Mouse (Mus musculus): ENCODE results near the gene Ifi27. TPM values are rescaled to one million over a fixed set of nuclear protein-coding genes. Genes with fewer than 3 reads are reported as not detected.
"Not testable (repeated sequence)": the region's sequence is repeated elsewhere in the genome, so short reads cannot be mapped to it uniquely, and the experiment has no call there.

The Ifi27 gene
- polyA plus RNA-seq, 1 experiment, result 118 TPM

DNA sequence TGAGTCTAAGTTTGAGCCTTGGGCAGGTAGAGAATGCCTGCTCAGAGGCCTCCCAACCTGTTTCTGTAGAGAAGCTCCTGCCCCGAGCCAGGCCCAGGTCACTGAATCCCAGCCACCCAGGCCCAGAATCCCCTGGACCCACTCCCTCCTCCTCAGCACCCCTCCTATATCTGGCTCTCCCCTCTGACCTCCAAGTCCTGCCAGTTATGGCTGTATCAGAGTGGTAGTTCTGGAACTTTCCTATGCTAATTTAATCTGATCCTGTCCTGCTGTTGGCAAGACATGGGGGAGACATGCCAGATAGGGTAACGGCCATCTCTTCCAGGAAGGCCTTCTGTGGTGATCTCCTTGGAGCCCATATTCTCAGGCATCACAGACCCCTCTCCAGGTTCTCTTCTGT is 48.8 kb downstream of the Ifi27 start:
- no peak overlapping the region for H3ac ChIP-seq (ENCODE audit: control insufficient read depth, insufficient read length)
- no peaks in the 10 kb centered on the region for H3K36me3 ChIP-seq (ENCODE audit: control insufficient read depth, insufficient read depth)
- H3K4me2 ChIP-seq (ENCODE audit: low read depth), result no peak overlapping the region
- H3K79me2 ChIP-seq (ENCODE audit: control insufficient read depth, insufficient read depth), result no peaks in the 10 kb centered on the region
- H3K27me3 ChIP-seq (ENCODE audit: control insufficient read depth, insufficient read depth, insufficient read length), result no peaks in the 10 kb centered on the region
- no peak overlapping the region for H3K4me3 ChIP-seq
- TF ChIP-seq MYOG (IDR thresholded peaks at IDR 0.05; ENCODE audit: control insufficient read depth in 1 of 3, insufficient read depth in 1 of 3, insufficient read length in 2 of 3, low read depth in 2 of 3) (no peak), TCF3 (IDR thresholded peaks at IDR 0.05; ENCODE audit: insufficient read length, low read depth) (no peak), REST (IDR thresholded peaks at IDR 0.05; ENCODE audit: insufficient read depth, insufficient read length) (no peak)

GRCm38 (mm10) chr12:103484200-103484972 is 50.4 kb downstream of the Ifi27 start:
- not testable (repeated sequence) for H3K4me3 ChIP-seq; H3K36me3 ChIP-seq (ENCODE audit: control insufficient read depth, insufficient read depth); H3K27me3 ChIP-seq (ENCODE audit: control insufficient read depth, insufficient read depth, insufficient read length); H3ac ChIP-seq (ENCODE audit: control insufficient read depth, insufficient read length); H3K4me2 ChIP-seq (ENCODE audit: low read depth); H3K79me2 ChIP-seq (ENCODE audit: control insufficient read depth, insufficient read depth)

GRCm38 (mm10) chr12:103486726-103487125 is 52.7 kb downstream of the Ifi27 start:
- no peak overlapping the region for H3K4me3 ChIP-seq
- no peaks in the 10 kb centered on the region for H3K79me2 ChIP-seq (ENCODE audit: control insufficient read depth, insufficient read depth)
- TF ChIP-seq SRF (IDR thresholded peaks at IDR 0.05; ENCODE audit: control insufficient read depth, insufficient read length, low read depth) (no peak), MYOG (IDR thresholded peaks at IDR 0.05; ENCODE audit: control insufficient read depth in 1 of 3, insufficient read depth in 1 of 3, insufficient read length in 2 of 3, low read depth in 2 of 3) (no peak), TCF12 (IDR thresholded peaks at IDR 0.05; ENCODE audit: insufficient read depth, poor library complexity, severe bottlenecking) (no peak), POLR2A (IDR thresholded peaks at IDR 0.05; ENCODE audit: insufficient read length, low read depth) (no peak), CEBPB (IDR thresholded peaks at IDR 0.05; ENCODE audit: insufficient read depth, poor library complexity, severe bottlenecking) (no peak), REST (IDR thresholded peaks at IDR 0.05; ENCODE audit: insufficient read depth, insufficient read length) (no peak), E2F4 (IDR thresholded peaks at IDR 0.05; ENCODE audit: insufficient read depth) (no peak), MYOD1 (IDR thresholded peaks at IDR 0.05; ENCODE audit: control insufficient read depth in 1 of 3, insufficient read length in 2 of 3, low read depth in 2 of 3) (no peak), TCF3 (IDR thresholded peaks at IDR 0.05; ENCODE audit: insufficient read length, low read depth) (no peak)
- no peak overlapping the region for H3K4me2 ChIP-seq (ENCODE audit: low read depth)
- H3K27me3 ChIP-seq (ENCODE audit: control insufficient read depth, insufficient read depth, insufficient read length), result no peaks in the 10 kb centered on the region
- no peaks in the 10 kb centered on the region for H3K36me3 ChIP-seq (ENCODE audit: control insufficient read depth, insufficient read depth)
- no peak overlapping the region for H3ac ChIP-seq (ENCODE audit: control insufficient read depth, insufficient read length)

- Histone ChIP-seq H3K36me3 (ENCODE audit: control insufficient read depth, insufficient read depth) (no peaks in the 10 kb centered on the region), H3K79me2 (ENCODE audit: control insufficient read depth, insufficient read depth) (no peaks in the 10 kb centered on the region)
- TF ChIP-seq MYOG (IDR thresholded peaks at IDR 0.05; ENCODE audit: control insufficient read depth in 1 of 3, insufficient read depth in 1 of 3, insufficient read length in 2 of 3, low read depth in 2 of 3) (no peak), TCF3 (IDR thresholded peaks at IDR 0.05; ENCODE audit: insufficient read length, low read depth) (no peak), TCF12 (IDR thresholded peaks at IDR 0.05; ENCODE audit: insufficient read depth, poor library complexity, severe bottlenecking) (no peak), POLR2AphosphoS2 (IDR thresholded peaks at IDR 0.05; ENCODE audit: insufficient read length, low read depth) (no peak), CEBPB (IDR thresholded peaks at IDR 0.05; ENCODE audit: insufficient read depth, poor library complexity, severe bottlenecking) (no peak), SRF (IDR thresholded peaks at IDR 0.05; ENCODE audit: control insufficient read depth, insufficient read length, low read depth) (no peak), E2F4 (IDR thresholded peaks at IDR 0.05; ENCODE audit: insufficient read depth) (no peak), MYOD1 (IDR thresholded peaks at IDR 0.05; ENCODE audit: control insufficient read depth in 1 of 3, insufficient read length in 2 of 3, low read depth in 2 of 3) (no peak), POLR2A (IDR thresholded peaks at IDR 0.05; ENCODE audit: insufficient read length, low read depth) (no peak), MAX (IDR thresholded peaks at IDR 0.05; ENCODE audit: low read depth) (no peak), USF1 (IDR thresholded peaks at IDR 0.05; ENCODE audit: low read depth) (no peak), REST (IDR thresholded peaks at IDR 0.05; ENCODE audit: insufficient read depth, insufficient read length) (no peak)
Observed at GRCm38 (mm10) chr12:103487276-103487675, 53.3 kb downstream of the Ifi27 start.

DNA sequence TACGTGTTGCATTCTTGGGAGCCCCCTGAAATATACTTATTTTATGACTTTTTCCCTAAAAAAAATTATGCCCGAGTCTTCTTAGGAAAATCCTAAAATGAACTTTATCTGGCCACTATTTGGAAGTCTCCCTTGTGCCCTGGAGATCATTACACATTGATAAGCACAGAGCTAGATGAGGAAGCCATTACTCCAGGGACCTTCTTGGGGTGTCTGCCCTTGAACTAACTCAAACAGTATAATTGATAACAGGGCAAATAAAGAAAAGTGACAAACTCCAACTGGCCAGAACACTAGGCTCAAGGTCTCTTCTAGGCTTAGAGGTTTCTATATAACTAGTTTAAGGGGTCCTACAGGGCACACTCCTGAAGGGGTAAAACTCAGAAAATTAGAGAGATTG is 53.7 kb downstream of the Ifi27 start:
- no peaks in the 10 kb centered on the region for H3K27me3 ChIP-seq (ENCODE audit: control insufficient read depth, insufficient read depth, insufficient read length)
- TF ChIP-seq POLR2A (IDR thresholded peaks at IDR 0.05; ENCODE audit: insufficient read length, low read depth), result no peak
- TF ChIP-seq MYOD1 (IDR thresholded peaks at IDR 0.05; ENCODE audit: control insufficient read depth in 1 of 3, insufficient read length in 2 of 3, low read depth in 2 of 3), result no peak
- no peak for TF ChIP-seq TCF12 (IDR thresholded peaks at IDR 0.05; ENCODE audit: insufficient read depth, poor library complexity, severe bottlenecking)
- TF ChIP-seq CEBPB (IDR thresholded peaks at IDR 0.05; ENCODE audit: insufficient read depth, poor library complexity, severe bottlenecking), result no peak
- no peak for TF ChIP-seq USF1 (IDR thresholded peaks at IDR 0.05; ENCODE audit: low read depth)
- no peaks in the 10 kb centered on the region for H3K79me2 ChIP-seq (ENCODE audit: control insufficient read depth, insufficient read depth)

More at GRCm38 (mm10) chr12:103487276-103487675, 53.3 kb downstream of the Ifi27 start:
- Histone ChIP-seq H3K27me3 (ENCODE audit: control insufficient read depth, insufficient read depth, insufficient read length) (no peaks in the 10 kb centered on the region), H3K4me2 (ENCODE audit: low read depth) (no peak overlapping the region), H3K4me3 (no peak overlapping the region), H3ac (ENCODE audit: control insufficient read depth, insufficient read length) (no peak overlapping the region)

More for the DNA sequence above, 53.7 kb downstream of the Ifi27 start:
- Histone ChIP-seq H3ac (ENCODE audit: control insufficient read depth, insufficient read length) (no peak overlapping the region), H3K4me3 (no peak overlapping the region), H3K4me2 (ENCODE audit: low read depth) (no peak overlapping the region), H3K36me3 (ENCODE audit: control insufficient read depth, insufficient read depth) (no peaks in the 10 kb centered on the region)

Other genes starting within 250 kb of the Ifi27 start
- gene Prima1, start 192.1 kb upstream of the Ifi27 start, polyA plus RNA-seq (2012; fragmentation: generic; extraction: Trizol), result not detected
- not detected for gene Fam181a, start 123.2 kb upstream of the Ifi27 start, polyA plus RNA-seq (2012; fragmentation: generic; extraction: Trizol)
- 27.8 TPM for gene Asb2, start 78.2 kb upstream of the Ifi27 start, polyA plus RNA-seq (2012; fragmentation: generic; extraction: Trizol)
- gene Otub2, start 45.5 kb upstream of the Ifi27 start, polyA plus RNA-seq (2012; fragmentation: generic; extraction: Trizol), result 23.3 TPM
- 0.60 TPM for gene 9330161L09Rik, start 26.4 kb upstream of the Ifi27 start, polyA plus RNA-seq (2012; fragmentation: generic; extraction: Trizol)
- gene Ddx24, start 8.4 kb upstream of the Ifi27 start, polyA plus RNA-seq (2012; fragmentation: generic; extraction: Trizol), result 85.0 TPM
- gene Ifi27l2a, start 9.5 kb downstream of the Ifi27 start, polyA plus RNA-seq (2012; fragmentation: generic; extraction: Trizol), result 2.4 TPM
- not detected for gene Ifi27l2b, start 23.0 kb downstream of the Ifi27 start, polyA plus RNA-seq (2012; fragmentation: generic; extraction: Trizol)
- 0.13 TPM for gene Ppp4r4, start 98.1 kb downstream of the Ifi27 start, polyA plus RNA-seq (2012; fragmentation: generic; extraction: Trizol)
- gene Serpina10, start 197.2 kb downstream of the Ifi27 start, polyA plus RNA-seq (2012; fragmentation: generic; extraction: Trizol), result not detected
- 0.20 TPM for gene Serpina6, start 223.0 kb downstream of the Ifi27 start, polyA plus RNA-seq (2012; fragmentation: generic; extraction: Trizol)
- not detected for gene Serpina16, start 241.9 kb downstream of the Ifi27 start, polyA plus RNA-seq (2012; fragmentation: generic; extraction: Trizol)

All from myocyte (in vitro differentiated cells).